Mouse (Mus musculus) gastrocnemius, adult 8-10 months (tissue): ENCODE results near the gene Zkscan16. TPM values are rescaled to one million over a fixed set of nuclear protein-coding genes. Genes with fewer than 3 reads are reported as not detected.

Source experiments
- DNase-seq, 2 experiments: peaks; one replicate each; pipeline ENCODE4 v3.0.0; 2022; ENCODE audit warnings: low spot score in 2 of 2
- total RNA-seq, 4 experiments: library from RNA; stranded (reverse); gene quantifications; 2 replicates each; pipeline ENCODE4 v1.2.4; 2022

Zkscan16 gene
- total RNA-seq, 4 experiments from 2014 or later: 0.10 to 0.24 (median 0.16) TPM; not detected in 1

DNA sequence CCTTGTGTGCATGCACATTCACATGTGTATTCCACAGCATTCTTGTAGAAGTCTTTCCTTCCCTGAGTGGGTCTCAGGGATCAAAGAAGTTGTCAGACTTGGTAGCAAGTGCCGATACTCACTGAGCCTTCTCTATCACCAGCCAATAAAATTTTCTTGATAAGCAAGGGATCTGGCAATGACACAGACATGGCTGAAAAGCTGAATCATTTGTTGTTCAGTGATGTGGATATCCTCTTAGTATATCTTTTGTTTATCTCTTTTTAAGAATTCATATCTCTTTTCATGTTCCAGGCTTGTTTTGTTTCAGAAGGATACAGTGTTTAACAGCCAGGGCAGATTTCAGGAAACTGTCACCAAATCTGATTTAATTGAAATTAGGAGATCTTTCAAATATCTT lies 55.3 kb downstream of the Zkscan16 start:
- DNase-seq: no peak

- peak; percentile 37 to 43 for DNase-seq
Measured at GRCm38 (mm10) chr4:58999686-59000085, 56.3 kb downstream of the Zkscan16 start.

- DNase-seq: no peak
Measured at GRCm38 (mm10) chr4:59000614-59001013, 57.2 kb downstream of the Zkscan16 start.

GRCm38 (mm10) chr4:59002948-59003805 lies 59.7 kb downstream of the Zkscan16 start, which contains the start of gene Gm20503:
TSS of gene Gm20503 (plus strand) at chr4:59003210.
- DNase-seq: peak; percentile 82 to 89

- DNase-seq: no peak
Measured at GRCm38 (mm10) chr4:59003806-59004200, 60.4 kb downstream of the Zkscan16 start.

DNA sequence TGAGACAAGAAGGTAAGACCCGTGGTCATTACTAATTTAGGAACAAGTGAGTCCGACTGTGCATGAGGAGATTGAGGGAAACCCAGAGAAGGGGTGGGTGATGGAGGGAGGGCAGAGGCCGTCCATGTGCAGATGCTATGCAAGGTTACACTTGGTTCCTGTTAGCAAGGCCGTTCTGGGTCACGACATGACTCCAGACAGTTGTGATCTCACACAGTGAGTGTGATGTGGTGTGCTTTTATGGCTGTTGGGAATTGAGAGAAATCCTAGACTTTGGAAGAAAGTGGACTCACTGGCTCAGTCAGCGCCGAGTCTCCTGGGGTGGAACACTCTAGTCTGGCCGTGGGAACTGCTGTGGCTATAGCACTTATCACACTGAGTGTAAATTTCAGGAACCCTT lies 62.8 kb downstream of the Zkscan16 start:
- no peak for DNase-seq

DNA sequence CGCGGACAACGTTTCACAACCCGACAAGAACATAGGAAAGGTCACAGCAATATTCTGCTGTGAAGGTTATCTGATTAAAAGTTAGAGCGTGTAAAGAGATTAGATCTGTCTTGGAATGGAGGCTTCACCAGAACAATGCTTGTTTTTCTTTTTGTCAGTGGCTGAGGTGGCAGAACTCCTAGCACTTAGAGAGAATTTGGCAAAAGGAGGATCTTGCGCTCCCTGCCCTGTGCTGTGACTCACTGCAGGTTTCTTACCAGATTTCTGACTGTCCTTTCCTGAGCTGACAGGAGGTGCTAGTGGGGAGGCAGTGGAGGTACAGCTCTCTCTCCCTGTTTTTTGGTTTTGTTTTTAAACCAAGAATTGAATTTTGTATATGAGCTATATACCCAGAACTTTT lies 63.6 kb downstream of the Zkscan16 start:
- DNase-seq: no peak

Other genes starting within 250 kb of the Zkscan16 start
- gene Olfr267, start 155.9 kb upstream of the Zkscan16 start, total RNA-seq: not detected
- gene Ecpas, start 30.9 kb upstream of the Zkscan16 start, total RNA-seq: 100 to 1,000 TPM; 255 to 341 (median 297) TPM
- gene Ptgr1, start 43.5 kb downstream of the Zkscan16 start, total RNA-seq: under 1 TPM; 0.58 to 0.80 (median 0.73) TPM
- 10 to 100 TPM; 10.1 to 13.0 (median 11.5) TPM for gene Dnajc25, start 51.4 kb downstream of the Zkscan16 start, total RNA-seq
- gene Gm20503, start 59.6 kb downstream of the Zkscan16 start, total RNA-seq: 1 to 10 TPM in 1 of 4 experiments, not detected in 3; 1.4 TPM
- gene Gng10, start 91.5 kb downstream of the Zkscan16 start, total RNA-seq: 1 to 10 TPM; 4.6 to 5.6 (median 4.7) TPM
- gene AI481877, start 195.4 kb downstream of the Zkscan16 start, total RNA-seq: not detected
- 1 to 10 TPM; 4.6 to 5.9 (median 5.4) TPM for gene Ugcg, start 245.6 kb downstream of the Zkscan16 start, total RNA-seq